Mouse (Mus musculus): Measurements from ENCODE around the gene Castor1. TPM values are rescaled to one million over a fixed set of nuclear protein-coding genes. Genes with fewer than 3 reads are reported as not detected.
A peak's percentile ranks its signal among the peaks of the same experiment; 100 is the strongest.
"Not testable (repeated sequence)": the region's sequence is repeated elsewhere in the genome, so short reads cannot be mapped to it uniquely, and the experiment has no call there.

Castor1 gene
- 1.8 and 2.1 TPM in 2 replicates for polyA plus RNA-seq (2016; fragmentation: Nextera tagmentation; extraction: Ambion mirVana)

DNA sequence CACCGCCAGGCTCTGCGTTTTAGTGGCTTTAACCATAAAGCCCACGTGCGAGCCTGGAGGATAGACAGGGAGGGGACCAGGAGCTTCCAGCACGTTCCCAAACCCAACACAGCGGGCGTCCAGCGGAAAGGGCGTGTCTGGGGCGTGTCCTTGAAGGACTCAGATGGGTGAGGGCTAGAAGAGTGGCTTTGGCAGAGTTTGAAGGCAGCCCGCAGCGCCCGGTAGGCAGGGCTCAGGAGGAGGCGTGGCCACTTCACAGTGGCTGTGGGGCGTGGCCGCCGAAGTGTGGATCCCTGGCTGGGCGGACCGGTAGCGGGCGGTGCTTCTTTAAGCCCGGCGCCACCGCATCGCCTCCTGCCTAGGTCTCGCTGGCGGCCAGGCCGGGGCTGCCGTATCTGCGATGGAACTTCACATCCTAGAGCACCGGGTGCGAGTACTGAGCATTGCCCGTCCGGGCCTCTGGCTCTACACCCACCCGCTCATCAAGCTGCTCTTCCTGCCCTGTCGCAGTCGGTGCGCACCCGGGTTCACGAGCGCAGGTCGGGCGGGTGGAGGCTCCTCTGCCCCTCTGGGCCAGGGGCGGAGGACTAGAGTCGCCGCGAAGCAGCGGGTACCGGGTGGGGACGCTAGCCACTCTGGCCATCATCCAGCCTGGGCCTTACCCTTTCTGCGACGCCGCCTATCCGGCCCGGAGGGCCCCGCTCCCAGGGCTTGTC, at the start of gene Castor1:
Castor1 (plus strand) TSS at position 312 of the 716 bp plus-strand sequence.
- WGBS: 2% methylated on average over 56 of the region's 56 CpGs

DNA sequence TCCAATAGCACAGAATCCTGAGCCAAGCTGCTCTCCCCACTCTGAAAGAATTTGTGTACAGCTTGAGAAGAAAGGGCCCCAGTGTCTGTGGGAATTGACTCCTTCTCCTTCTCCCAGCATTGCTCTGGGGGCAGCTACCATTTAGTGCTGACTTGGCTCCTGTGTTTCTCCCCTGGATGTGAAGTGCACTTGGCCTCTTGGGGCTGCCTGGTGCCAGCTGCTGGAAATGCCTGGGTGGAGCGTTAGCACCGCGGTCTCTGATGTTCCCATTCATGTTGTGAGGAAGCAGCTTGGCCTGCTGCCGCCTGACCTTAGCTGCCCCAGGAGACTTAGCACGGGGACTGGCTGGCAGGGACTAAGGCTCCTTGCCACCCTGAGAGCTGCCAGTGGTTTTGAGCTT, 43.4 kb upstream of the Castor1 start:
- H3K36me3 ChIP-seq: peaks cover 100% of the 10 kb centered on the region
- no peaks in the 10 kb centered on the region for H3K27me3 ChIP-seq (ENCODE audit: low read depth, poor library complexity, severe bottlenecking)
- H3K4me3 ChIP-seq: no peak overlapping the region
- H3K4me1 ChIP-seq: no peaks in the 10 kb centered on the region
- WGBS: 93% methylated on average over 5 of the region's 5 CpGs
- H3K27ac ChIP-seq: no peak overlapping the region
- H3K9me3 ChIP-seq (replicated peaks): no peaks in the 10 kb centered on the region
- no peak for DNase-seq (ENCODE audit: low spot score)

More for the DNA sequence above, at the start of gene Castor1:
- peak; percentile 84 for DNase-seq (ENCODE audit: low spot score)
- Histone ChIP-seq H3K9me3 (replicated peaks) (no peaks in the 10 kb centered on the region), H3K4me3 (peak within 1 kb of the TSS; percentile 63), H3K36me3 (peaks cover 28% of the 10 kb centered on the region), H3K4me1 (peaks cover 16% of the 10 kb centered on the region), H3K27ac (peak within 1 kb of the TSS; percentile 72), H3K27me3 (ENCODE audit: low read depth, poor library complexity, severe bottlenecking) (peaks cover 40% of the 10 kb centered on the region)

DNA sequence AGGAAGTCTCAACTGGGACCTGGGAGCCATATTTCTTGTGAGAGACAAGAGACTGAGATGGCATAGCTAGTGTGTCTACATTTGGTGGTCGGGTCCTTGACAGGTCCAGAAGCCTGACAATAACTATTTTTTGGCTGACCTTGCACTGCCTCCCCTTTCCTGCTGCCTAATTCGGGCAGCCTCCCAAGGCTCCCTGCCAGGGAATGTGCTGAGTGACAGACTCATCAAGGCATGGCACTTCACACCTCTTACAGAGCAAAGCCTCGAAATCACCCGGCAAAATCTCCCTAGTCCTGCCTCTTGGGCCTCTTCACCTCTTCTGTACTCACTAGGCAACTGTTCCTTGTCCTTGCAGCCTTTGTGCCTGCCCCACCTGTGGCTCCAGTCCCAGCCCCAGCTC, 40.3 kb upstream of the Castor1 start:
- 86% methylated on average over 4 of the region's 4 CpGs for WGBS
- no peaks in the 10 kb centered on the region for H3K4me1 ChIP-seq
- H3K27ac ChIP-seq: no peak overlapping the region
- no peak for DNase-seq (ENCODE audit: low spot score)
- peaks cover 100% of the 10 kb centered on the region for H3K36me3 ChIP-seq
- no peaks in the 10 kb centered on the region for H3K27me3 ChIP-seq (ENCODE audit: low read depth, poor library complexity, severe bottlenecking)
- no peaks in the 10 kb centered on the region for H3K9me3 ChIP-seq (replicated peaks)
- no peak overlapping the region for H3K4me3 ChIP-seq

DNA sequence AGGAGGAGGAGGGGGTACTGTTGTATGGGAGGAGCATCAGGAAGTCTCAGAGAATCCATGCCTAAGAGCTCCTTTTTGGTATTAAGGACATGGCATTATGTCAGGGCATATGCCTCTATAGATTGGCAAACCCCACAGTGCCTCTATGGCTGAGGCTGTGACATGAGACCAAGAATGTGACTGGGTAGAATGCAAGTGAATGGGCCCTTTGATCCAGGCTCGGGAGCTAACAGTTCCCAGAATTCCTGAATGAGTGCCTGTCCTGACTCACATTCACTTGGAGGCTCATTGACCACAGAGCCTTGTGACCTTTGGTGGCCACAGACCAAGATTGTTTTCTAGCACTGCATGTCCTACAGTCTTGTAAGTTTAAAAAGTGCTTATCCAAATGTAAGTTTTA, 36.0 kb upstream of the Castor1 start:
- H3K27me3 ChIP-seq (ENCODE audit: low read depth, poor library complexity, severe bottlenecking): no peaks in the 10 kb centered on the region
- no peak overlapping the region for H3K4me3 ChIP-seq
- no peak for DNase-seq (ENCODE audit: low spot score)
- H3K9me3 ChIP-seq (replicated peaks): no peaks in the 10 kb centered on the region
- peaks cover under 1% of the 10 kb centered on the region; the same call in 1 of the 2 replicates for H3K4me1 ChIP-seq
- H3K27ac ChIP-seq: no peak overlapping the region
- peaks cover 67% of the 10 kb centered on the region for H3K36me3 ChIP-seq
- WGBS: 26% methylated on average over 1 of the region's 1 CpGs

DNA sequence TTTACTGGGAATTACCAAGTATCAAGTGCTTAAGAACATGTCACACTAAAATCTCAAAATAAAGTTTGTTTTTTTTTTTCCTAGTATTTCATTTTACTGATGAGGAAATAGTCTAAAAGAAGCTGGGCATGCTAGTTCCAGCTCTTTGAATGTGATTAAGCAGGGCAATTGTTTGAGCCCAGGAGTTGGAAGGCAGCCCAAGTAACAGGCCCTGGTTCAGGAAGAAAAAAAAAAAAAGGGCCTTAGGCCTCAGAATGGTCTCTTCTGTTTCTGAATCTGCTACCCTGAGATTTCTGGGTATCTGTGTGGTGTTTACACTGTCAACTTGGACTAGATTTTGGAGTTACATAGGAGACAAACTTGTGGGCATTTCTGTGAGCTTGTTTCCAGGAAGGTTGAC, 34.5 kb upstream of the Castor1 start:
- Histone ChIP-seq H3K27me3 (ENCODE audit: low read depth, poor library complexity, severe bottlenecking) (0 out of 2 replicates have a peak, but pooled peaks cover 6% of the 10 kb centered on the region), H3K27ac (no peak overlapping the region), H3K9me3 (replicated peaks) (no peaks in the 10 kb centered on the region), H3K36me3 (peaks cover 53% of the 10 kb centered on the region), H3K4me1 (peaks cover 10% of the 10 kb centered on the region), H3K4me3 (no peak overlapping the region)
- DNase-seq (ENCODE audit: low spot score): no peak

DNA sequence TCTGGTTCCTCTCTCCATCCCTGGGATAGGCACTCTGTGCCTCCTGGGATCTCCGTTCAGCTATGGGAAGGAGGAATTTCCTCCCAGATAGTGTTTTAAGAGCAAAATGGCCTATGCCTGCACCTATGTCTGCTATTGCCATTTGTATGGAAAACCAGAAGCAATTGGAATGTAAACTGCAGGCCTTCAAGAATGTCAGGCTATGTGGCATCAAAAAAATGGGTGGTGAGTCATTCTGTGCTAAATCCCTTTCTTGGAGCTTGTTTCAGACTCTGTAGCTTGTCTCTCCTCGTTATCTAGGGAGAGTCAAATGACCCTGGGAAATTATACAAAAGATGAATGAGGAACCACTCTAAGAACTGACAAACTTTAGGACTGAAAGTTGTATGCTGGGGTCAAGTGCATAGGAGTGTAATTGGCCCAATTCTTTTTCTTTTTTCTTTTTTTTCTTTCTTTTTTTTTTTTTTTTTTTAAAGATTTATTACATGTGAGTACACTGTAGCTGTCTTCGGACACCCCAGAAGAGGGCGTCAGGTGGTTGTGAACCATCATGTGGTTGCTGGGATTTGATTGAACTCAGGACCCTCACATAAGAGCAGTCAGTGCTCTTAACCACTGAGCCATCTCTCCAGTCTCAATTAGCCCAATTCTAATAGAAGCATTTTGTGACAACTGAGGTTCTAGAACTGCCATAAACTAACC, 33.6 kb upstream of the Castor1 start:
- Histone ChIP-seq H3K27me3 (ENCODE audit: low read depth, poor library complexity, severe bottlenecking) (0 out of 2 replicates have a peak, but pooled peaks cover 6% of the 10 kb centered on the region), H3K36me3 (peaks cover 44% of the 10 kb centered on the region), H3K4me3 (no peak overlapping the region), H3K27ac (no peak overlapping the region), H3K4me1 (peaks cover 10% of the 10 kb centered on the region), H3K9me3 (replicated peaks) (no peaks in the 10 kb centered on the region)
- WGBS: 71% methylated on average over 4 of the region's 4 CpGs
- DNase-seq (ENCODE audit: low spot score): no peak

DNA sequence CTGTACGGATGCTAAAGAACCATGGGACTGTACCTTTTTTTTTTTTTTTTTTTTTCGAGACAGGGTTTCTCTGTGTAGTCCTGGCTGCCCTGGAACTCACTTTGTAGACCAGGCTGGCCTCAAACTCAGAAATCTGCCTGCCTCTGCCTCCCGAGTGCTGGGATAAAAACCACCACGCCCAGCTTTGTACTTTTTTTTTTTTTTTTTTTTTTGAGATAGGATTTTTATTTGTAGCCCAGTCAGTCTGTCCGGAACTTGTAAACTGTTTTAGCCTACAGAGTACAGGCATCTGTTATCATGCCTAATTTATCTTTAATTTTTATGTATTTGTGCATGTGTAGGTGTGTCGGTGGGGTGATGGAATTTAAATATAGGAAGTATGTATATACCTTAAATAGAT, 32.5 kb upstream of the Castor1 start:
- Histone ChIP-seq H3K4me1 (peaks cover 14% of the 10 kb centered on the region), H3K36me3 (peaks cover 33% of the 10 kb centered on the region)
- not testable (repeated sequence) for DNase-seq (ENCODE audit: low spot score); H3K4me3 ChIP-seq; H3K27me3 ChIP-seq (ENCODE audit: low read depth, poor library complexity, severe bottlenecking); H3K27ac ChIP-seq; H3K9me3 ChIP-seq (replicated peaks)
- 88% methylated on average over 6 of the region's 6 CpGs for WGBS

DNA sequence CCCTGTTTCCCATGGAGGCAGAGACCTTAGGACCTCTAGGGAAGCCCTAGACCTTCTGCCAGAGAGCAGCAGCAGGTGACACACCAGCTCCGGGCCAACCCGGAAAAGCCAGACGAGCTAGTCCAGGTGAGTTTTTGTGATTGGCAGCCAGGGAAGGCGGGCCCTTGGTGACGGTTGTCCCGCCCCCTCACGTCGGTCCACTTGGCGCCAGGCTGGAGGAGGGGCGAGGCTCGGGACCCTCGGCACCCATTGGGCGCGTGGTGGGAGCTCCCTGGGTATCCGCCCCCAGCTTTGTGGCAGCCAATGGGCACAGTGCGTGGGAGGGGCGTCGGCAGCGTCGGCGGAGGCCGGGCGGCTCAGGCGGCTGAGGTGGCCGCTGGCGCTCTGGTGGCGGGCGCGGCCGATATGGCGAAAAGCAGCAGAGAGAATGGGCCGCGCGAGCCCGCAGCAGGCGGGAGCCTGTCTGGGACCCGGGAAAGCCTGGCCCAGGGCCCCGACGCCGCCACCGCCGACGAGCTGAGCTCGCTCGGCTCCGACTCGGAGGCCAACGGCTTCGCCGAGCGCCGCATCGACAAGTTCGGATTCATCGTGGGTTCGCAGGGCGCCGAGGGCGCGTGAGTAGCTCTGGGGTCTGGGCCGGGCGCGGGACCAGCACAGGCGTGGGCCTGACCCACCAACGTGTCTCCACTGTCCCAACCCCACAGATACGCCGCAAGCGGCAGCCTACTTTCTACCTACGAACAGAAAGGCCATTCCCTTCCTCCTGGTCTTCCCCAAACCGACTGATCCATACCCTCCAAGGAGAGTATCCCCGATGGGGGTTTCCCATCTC, 31.3 kb upstream of the Castor1 start, which contains the start of gene Tbc1d10a:
Tbc1d10a (plus strand) TSS at position 304 of the 832 bp plus-strand sequence.
- H3K4me1 ChIP-seq: peaks cover 26% of the 10 kb centered on the region
- WGBS: under 1% methylated on average over 71 of the region's 71 CpGs
- H3K36me3 ChIP-seq: peaks cover 21% of the 10 kb centered on the region
- H3K9me3 ChIP-seq (replicated peaks): no peaks in the 10 kb centered on the region
- DNase-seq (ENCODE audit: low spot score): peak; percentile 97
- 0 out of 2 replicates have a peak, but pooled peaks cover 6% of the 10 kb centered on the region for H3K27me3 ChIP-seq (ENCODE audit: low read depth, poor library complexity, severe bottlenecking)
- peak within 1 kb of the TSS; percentile 91 for H3K27ac ChIP-seq
- H3K4me3 ChIP-seq: peak within 1 kb of the TSS; percentile 91

DNA sequence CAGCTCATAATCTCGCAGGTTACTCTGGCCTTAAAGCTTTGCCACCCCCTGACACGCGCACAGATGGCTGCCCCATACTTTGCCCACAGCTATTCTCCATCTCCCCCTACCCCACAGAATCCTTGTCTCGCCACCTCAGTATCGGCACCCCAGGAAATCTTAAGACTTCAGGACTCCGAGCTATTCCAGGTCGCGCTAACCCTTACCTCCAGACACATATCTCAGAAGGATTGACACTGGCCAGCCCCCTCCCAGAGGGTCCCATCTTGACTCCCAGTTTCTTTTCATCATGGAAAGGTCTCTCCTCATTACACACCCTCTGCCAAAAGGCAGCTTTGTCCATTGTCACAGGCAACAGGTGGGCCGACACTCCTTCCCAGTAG, 30.7 kb upstream of the Castor1 start:
- Histone ChIP-seq H3K27ac (peak overlapping the region; percentile 91), H3K36me3 (peaks cover 15% of the 10 kb centered on the region), H3K27me3 (ENCODE audit: low read depth, poor library complexity, severe bottlenecking) (0 out of 2 replicates have a peak, but pooled peaks cover 6% of the 10 kb centered on the region), H3K4me3 (peak overlapping the region; percentile 91), H3K9me3 (replicated peaks) (no peaks in the 10 kb centered on the region), H3K4me1 (peaks cover 32% of the 10 kb centered on the region)
- whole genome bisulfite sequencing: 16% methylated on average over 9 of the region's 9 CpGs
- no peak for DNase-seq (ENCODE audit: low spot score)

DNA sequence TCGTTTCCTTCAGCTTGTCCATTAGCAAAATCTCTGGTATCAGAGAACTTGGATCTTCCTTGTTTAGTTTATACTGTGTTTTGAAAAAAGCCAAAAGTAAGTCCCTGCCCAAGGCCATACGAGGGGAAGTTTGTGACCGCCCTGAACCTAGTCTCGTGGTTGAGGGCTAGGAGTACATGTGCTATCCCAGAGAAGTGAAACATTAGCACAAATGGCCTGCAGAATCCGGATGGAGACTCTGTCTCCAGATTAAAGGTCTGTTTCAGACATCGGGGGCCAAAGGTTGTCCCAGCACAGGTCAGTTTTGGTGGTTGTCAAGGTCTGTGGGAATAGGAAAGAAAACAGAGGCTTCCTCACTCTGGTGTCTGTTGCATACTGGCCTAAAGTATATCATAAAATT, 28.8 kb upstream of the Castor1 start:
- H3K36me3 ChIP-seq: no peaks in the 10 kb centered on the region
- H3K4me3 ChIP-seq: no peak overlapping the region
- H3K27ac ChIP-seq: no peak overlapping the region
- no peak for DNase-seq (ENCODE audit: low spot score)
- H3K9me3 ChIP-seq (replicated peaks): no peaks in the 10 kb centered on the region
- 0 out of 2 replicates have a peak, but pooled peaks cover 6% of the 10 kb centered on the region for H3K27me3 ChIP-seq (ENCODE audit: low read depth, poor library complexity, severe bottlenecking)
- 89% methylated on average over 6 of the region's 6 CpGs for WGBS
- H3K4me1 ChIP-seq: peaks cover 34% of the 10 kb centered on the region

DNA sequence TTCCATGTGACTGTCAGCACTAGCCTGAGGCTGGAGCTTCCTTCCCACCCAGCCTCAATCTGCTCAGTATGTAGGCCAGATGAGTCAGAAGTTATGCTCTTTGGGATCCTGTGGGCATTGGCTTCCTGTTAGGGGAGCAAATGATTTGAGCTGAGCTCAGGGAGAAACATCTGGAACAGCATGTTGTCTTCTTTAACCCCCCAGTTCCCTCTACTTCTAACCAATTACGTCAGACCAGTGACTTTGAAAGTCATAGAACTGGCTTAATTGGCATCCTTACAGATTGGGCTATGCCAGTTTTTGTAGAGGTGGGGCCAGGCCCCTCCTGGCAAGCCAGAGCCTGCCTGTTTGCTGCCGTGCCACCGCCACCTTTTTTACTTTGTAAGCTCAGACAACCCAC, 27.3 kb upstream of the Castor1 start:
- no peaks in the 10 kb centered on the region for H3K9me3 ChIP-seq (replicated peaks)
- H3K27ac ChIP-seq: no peak overlapping the region
- no peak for DNase-seq (ENCODE audit: low spot score)
- H3K36me3 ChIP-seq: no peaks in the 10 kb centered on the region
- H3K27me3 ChIP-seq (ENCODE audit: low read depth, poor library complexity, severe bottlenecking): 0 out of 2 replicates have a peak, but pooled peaks cover 6% of the 10 kb centered on the region
- 67% methylated on average over 3 of the region's 3 CpGs for WGBS
- peaks cover 34% of the 10 kb centered on the region for H3K4me1 ChIP-seq
- H3K4me3 ChIP-seq: no peak overlapping the region

DNA sequence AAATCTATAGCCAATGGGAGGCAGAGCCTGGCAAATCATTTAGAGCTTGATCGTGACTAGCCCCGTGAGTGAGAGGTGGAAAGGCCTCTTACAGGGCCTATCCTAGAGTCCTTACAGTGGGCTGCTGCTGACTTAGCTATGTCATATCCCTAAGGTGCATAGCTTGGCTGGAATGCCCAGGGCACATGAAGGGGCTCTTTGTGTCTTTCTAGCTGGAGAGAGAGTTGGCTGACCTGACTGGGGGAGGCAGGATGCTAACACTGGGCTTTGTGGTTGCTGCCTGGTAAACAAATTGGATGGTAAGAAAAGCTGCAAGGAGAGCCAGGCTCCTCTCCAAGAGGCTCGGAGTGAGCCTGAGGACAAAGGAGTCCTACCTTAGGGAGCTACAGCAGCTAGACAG, 25.3 kb upstream of the Castor1 start:
- no peak overlapping the region for H3K4me3 ChIP-seq
- DNase-seq (ENCODE audit: low spot score): no peak
- no peaks in the 10 kb centered on the region for H3K36me3 ChIP-seq
- WGBS: 85% methylated on average over 3 of the region's 3 CpGs
- 0 out of 2 replicates have a peak, but pooled peaks cover 1% of the 10 kb centered on the region for H3K27me3 ChIP-seq (ENCODE audit: low read depth, poor library complexity, severe bottlenecking)
- peaks cover 27% of the 10 kb centered on the region for H3K4me1 ChIP-seq
- H3K9me3 ChIP-seq (replicated peaks): no peaks in the 10 kb centered on the region
- H3K27ac ChIP-seq: peak overlapping the region; percentile 42; the same call in 1 of the 2 replicates
